Mouse (Mus musculus): ENCODE measurements around the gene Gm10376.
"Not testable (repeated sequence)": the region's sequence is repeated elsewhere in the genome, so short reads cannot be mapped to it uniquely, and the experiment has no call there.

Gene Gm10376

GRCm38 (mm10) chr14:43015528-43015927, at the start of gene Gm10376:
Gm10376 (minus strand) TSS chr14:43015628.
- DNase-seq (ENCODE audit: low read depth, low spot score): not testable (repeated sequence)

- DNase-seq (ENCODE audit: low read depth, low spot score): not testable (repeated sequence)
These were observed 44.8 kb upstream of the Gm10376 start for GRCm38 (mm10) chr14:43060179-43060578.

GRCm38 (mm10) chr14:43058063-43058462, 42.6 kb upstream of the Gm10376 start:
- not testable (repeated sequence) for DNase-seq (ENCODE audit: low read depth, low spot score)

GRCm38 (mm10) chr14:42993524-42993923, 21.9 kb downstream of the Gm10376 start, which contains the start of gene Gm8082:
Gm8082 (minus strand) TSS chr14:42993624.
- not testable (repeated sequence) for DNase-seq (ENCODE audit: low read depth, low spot score)
